Mouse (Mus musculus) bone marrow macrophage, adult 2 months (primary cell): ENCODE measurements around the gene Rps7.

Experiments
- CTCF ChIP-seq: IDR thresholded peaks from 2 replicates; pipeline ENCODE4 v1.5.1; 2012; ENCODE audit warnings: low read depth, mild to moderate bottlenecking, low read length, moderate library complexity
- POLR2A ChIP-seq: IDR thresholded peaks from 2 replicates; pipeline ENCODE4 v1.6.1; 2012; ENCODE audit warnings: mild to moderate bottlenecking, low read depth, low read length, borderline replicate concordance

- no peak for TF ChIP-seq CTCF
- no peak for TF ChIP-seq POLR2A
These were observed 51.7 kb downstream of the Rps7 start for GRCm38 (mm10) chr12:28584036-28584435.
